Mouse (Mus musculus): ENCODE measurements at regions not wholly inside any gene's neighbourhood (a gene's known extent, or its start where the extent isn't known, plus 50 kb on each side); places are given as distances from the start of the nearest gene placed in this dataset.

- TF ChIP-seq EP300 (IDR thresholded peaks at IDR 0.05; ENCODE audit: insufficient read depth, low read depth, low read length) (no peak), CTCF (IDR thresholded peaks at IDR 0.05; ENCODE audit: low read depth, low read length) (no peak), POLR2A (IDR thresholded peaks at IDR 0.05; ENCODE audit: insufficient read depth, low read length) (no peak)
- no peaks in the 10 kb centered on the region for H3K9me3 ChIP-seq (replicated peaks; ENCODE audit: control insufficient read depth, insufficient read depth, low read length, poor library complexity, severe bottlenecking)
- H3K27me3 ChIP-seq (ENCODE audit: control insufficient read depth, insufficient read depth, low read length, poor library complexity, severe bottlenecking): no peaks in the 10 kb centered on the region
- H3K4me1 ChIP-seq (ENCODE audit: control insufficient read depth, insufficient read depth, low read length): no peaks in the 10 kb centered on the region
- H3K27ac ChIP-seq (ENCODE audit: insufficient read depth, low read length): no peak overlapping the region
- no peaks in the 10 kb centered on the region for H3K36me3 ChIP-seq (ENCODE audit: control insufficient read depth, insufficient read depth, low read length, poor library complexity, severe bottlenecking)
- H3K4me3 ChIP-seq (ENCODE audit: low read depth, low read length): no peak overlapping the region
- H3K9ac ChIP-seq (ENCODE audit: low read depth, poor library complexity, severe bottlenecking): no peak overlapping the region
Measured at GRCm38 (mm10) chr17:68089830-68090229, 85.9 kb upstream of the Arhgap28 start.

GRCm38 (mm10) chr17:68096982-68097381, 93.1 kb upstream of the Arhgap28 start:
- H3K36me3 ChIP-seq (ENCODE audit: control insufficient read depth, insufficient read depth, low read length, poor library complexity, severe bottlenecking): no peaks in the 10 kb centered on the region
- H3K4me3 ChIP-seq (ENCODE audit: low read depth, low read length): no peak overlapping the region
- no peak overlapping the region for H3K9ac ChIP-seq (ENCODE audit: low read depth, poor library complexity, severe bottlenecking)
- H3K9me3 ChIP-seq (replicated peaks; ENCODE audit: control insufficient read depth, insufficient read depth, low read length, poor library complexity, severe bottlenecking): no peaks in the 10 kb centered on the region
- H3K27ac ChIP-seq (ENCODE audit: insufficient read depth, low read length): no peak overlapping the region
- H3K4me1 ChIP-seq (ENCODE audit: control insufficient read depth, insufficient read depth, low read length): no peaks in the 10 kb centered on the region
- H3K27me3 ChIP-seq (ENCODE audit: control insufficient read depth, insufficient read depth, low read length, poor library complexity, severe bottlenecking): no peaks in the 10 kb centered on the region
- TF ChIP-seq CTCF (IDR thresholded peaks at IDR 0.05; ENCODE audit: low read depth, low read length) (no peak), EP300 (IDR thresholded peaks at IDR 0.05; ENCODE audit: insufficient read depth, low read depth, low read length) (no peak), POLR2A (IDR thresholded peaks at IDR 0.05; ENCODE audit: insufficient read depth, low read length) (no peak)

- Histone ChIP-seq H3K9me3 (replicated peaks; ENCODE audit: control insufficient read depth, insufficient read depth, low read length, poor library complexity, severe bottlenecking) (no peaks in the 10 kb centered on the region), H3K27me3 (ENCODE audit: control insufficient read depth, insufficient read depth, low read length, poor library complexity, severe bottlenecking) (no peaks in the 10 kb centered on the region), H3K4me3 (ENCODE audit: low read depth, low read length) (no peak overlapping the region), H3K4me1 (ENCODE audit: control insufficient read depth, insufficient read depth, low read length) (no peaks in the 10 kb centered on the region), H3K9ac (ENCODE audit: low read depth, poor library complexity, severe bottlenecking) (no peak overlapping the region), H3K27ac (ENCODE audit: insufficient read depth, low read length) (no peak overlapping the region), H3K36me3 (ENCODE audit: control insufficient read depth, insufficient read depth, low read length, poor library complexity, severe bottlenecking) (no peaks in the 10 kb centered on the region)
- no peak for TF ChIP-seq CTCF (IDR thresholded peaks at IDR 0.05; ENCODE audit: low read depth, low read length)
Measured at GRCm38 (mm10) chr17:68097436-68097835, 93.5 kb upstream of the Arhgap28 start.

GRCm38 (mm10) chr17:68100093-68100492, 96.2 kb upstream of the Arhgap28 start:
- Histone ChIP-seq H3K27ac (ENCODE audit: insufficient read depth, low read length) (no peak overlapping the region), H3K9ac (ENCODE audit: low read depth, poor library complexity, severe bottlenecking) (no peak overlapping the region), H3K36me3 (ENCODE audit: control insufficient read depth, insufficient read depth, low read length, poor library complexity, severe bottlenecking) (no peaks in the 10 kb centered on the region), H3K4me1 (ENCODE audit: control insufficient read depth, insufficient read depth, low read length) (no peaks in the 10 kb centered on the region), H3K4me3 (ENCODE audit: low read depth, low read length) (no peak overlapping the region), H3K9me3 (replicated peaks; ENCODE audit: control insufficient read depth, insufficient read depth, low read length, poor library complexity, severe bottlenecking) (no peaks in the 10 kb centered on the region), H3K27me3 (ENCODE audit: control insufficient read depth, insufficient read depth, low read length, poor library complexity, severe bottlenecking) (no peaks in the 10 kb centered on the region)
- no peak for TF ChIP-seq CTCF (IDR thresholded peaks at IDR 0.05; ENCODE audit: low read depth, low read length)
- TF ChIP-seq POLR2A (IDR thresholded peaks at IDR 0.05; ENCODE audit: insufficient read depth, low read length): no peak
- no peak for TF ChIP-seq EP300 (IDR thresholded peaks at IDR 0.05; ENCODE audit: insufficient read depth, low read depth, low read length)

GRCm38 (mm10) chr17:68103346-68103745, 99.4 kb upstream of the Arhgap28 start:
- Histone ChIP-seq H3K27me3 (ENCODE audit: control insufficient read depth, insufficient read depth, low read length, poor library complexity, severe bottlenecking) (no peaks in the 10 kb centered on the region), H3K36me3 (ENCODE audit: control insufficient read depth, insufficient read depth, low read length, poor library complexity, severe bottlenecking) (no peaks in the 10 kb centered on the region), H3K4me3 (ENCODE audit: low read depth, low read length) (no peak overlapping the region), H3K9me3 (replicated peaks; ENCODE audit: control insufficient read depth, insufficient read depth, low read length, poor library complexity, severe bottlenecking) (no peaks in the 10 kb centered on the region), H3K27ac (ENCODE audit: insufficient read depth, low read length) (no peak overlapping the region), H3K4me1 (ENCODE audit: control insufficient read depth, insufficient read depth, low read length) (no peaks in the 10 kb centered on the region), H3K9ac (ENCODE audit: low read depth, poor library complexity, severe bottlenecking) (no peak overlapping the region)
- TF ChIP-seq EP300 (IDR thresholded peaks at IDR 0.05; ENCODE audit: insufficient read depth, low read depth, low read length) (no peak), CTCF (IDR thresholded peaks at IDR 0.05; ENCODE audit: low read depth, low read length) (no peak), POLR2A (IDR thresholded peaks at IDR 0.05; ENCODE audit: insufficient read depth, low read length) (no peak)

GRCm38 (mm10) chr17:68106366-68106765, 102.4 kb upstream of the Arhgap28 start:
- Histone ChIP-seq H3K9me3 (replicated peaks; ENCODE audit: control insufficient read depth, insufficient read depth, low read length, poor library complexity, severe bottlenecking) (no peaks in the 10 kb centered on the region), H3K9ac (ENCODE audit: low read depth, poor library complexity, severe bottlenecking) (no peak overlapping the region), H3K4me3 (ENCODE audit: low read depth, low read length) (no peak overlapping the region), H3K27ac (ENCODE audit: insufficient read depth, low read length) (no peak overlapping the region), H3K36me3 (ENCODE audit: control insufficient read depth, insufficient read depth, low read length, poor library complexity, severe bottlenecking) (no peaks in the 10 kb centered on the region), H3K27me3 (ENCODE audit: control insufficient read depth, insufficient read depth, low read length, poor library complexity, severe bottlenecking) (no peaks in the 10 kb centered on the region), H3K4me1 (ENCODE audit: control insufficient read depth, insufficient read depth, low read length) (no peaks in the 10 kb centered on the region)
- no peak for TF ChIP-seq CTCF (IDR thresholded peaks at IDR 0.05; ENCODE audit: low read depth, low read length)
- no peak for TF ChIP-seq POLR2A (IDR thresholded peaks at IDR 0.05; ENCODE audit: insufficient read depth, low read length)
- TF ChIP-seq EP300 (IDR thresholded peaks at IDR 0.05; ENCODE audit: insufficient read depth, low read depth, low read length): no peak
